Mouse (Mus musculus): ENCODE measurements around the gene Clmp. TPM values are rescaled to one million over a fixed set of nuclear protein-coding genes. Genes with fewer than 3 reads are reported as not detected.
A peak's percentile ranks its signal among the peaks of the same experiment; 100 is the strongest.
"Not testable (repeated sequence)": the region's sequence is repeated elsewhere in the genome, so short reads cannot be mapped to it uniquely, and the experiment has no call there.

The Clmp gene
- polyA plus RNA-seq, 1 experiment from 2014 or later, result 23.0 TPM

DNA sequence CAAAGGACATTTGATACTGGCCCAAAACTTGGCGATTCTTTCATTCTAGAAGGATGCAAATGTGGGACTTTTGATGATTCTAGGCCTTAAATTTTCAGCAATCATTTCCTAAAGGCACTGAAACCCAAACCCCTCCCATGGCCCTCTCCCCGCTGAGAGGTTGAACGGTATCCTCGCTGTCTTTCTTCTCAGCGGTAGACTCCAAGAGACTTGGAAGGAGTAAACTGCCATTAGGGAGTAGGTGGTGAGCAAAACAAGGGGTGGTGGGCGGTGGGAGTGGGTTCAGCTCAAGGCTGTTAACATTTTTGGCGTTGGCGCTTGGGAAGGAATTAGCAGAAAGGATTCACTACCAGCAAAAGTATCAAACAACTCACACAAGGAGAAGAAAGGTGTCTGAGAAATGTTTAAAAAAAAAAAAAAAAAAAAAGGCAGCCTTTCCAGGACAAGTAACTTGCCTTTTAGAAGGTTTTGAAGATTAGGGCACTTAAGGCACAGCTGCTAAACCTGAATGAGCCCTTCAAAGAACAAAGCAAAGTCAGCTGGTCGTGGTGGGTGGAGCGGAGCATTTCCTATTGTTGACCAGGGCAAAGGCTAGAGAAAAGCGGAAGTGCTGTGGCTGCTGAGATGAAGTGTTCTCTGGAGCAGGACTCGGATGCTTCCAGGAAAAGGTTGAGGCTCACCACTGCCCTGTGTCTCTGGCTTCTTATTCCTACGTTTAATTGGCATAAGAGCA lies 98.0 kb downstream of the Clmp start:
- 0 out of 2 replicates have a peak, but pooled peaks cover 6% of the 10 kb centered on the region for H3K4me1 ChIP-seq (replicated peaks; ENCODE audit: control insufficient read depth, insufficient read depth, low read length)
- peak overlapping the region; percentile 77 for H3K27ac ChIP-seq (ENCODE audit: low read depth, low read length)
- 29% methylated on average over 13 of the region's 13 CpGs for WGBS
- H3K4me3 ChIP-seq (ENCODE audit: low read depth, low read length), result no peak overlapping the region
- no peaks in the 10 kb centered on the region for H3K27me3 ChIP-seq (replicated peaks; ENCODE audit: control insufficient read depth, insufficient read depth, low read length)
- no peak for TF ChIP-seq CTCF (IDR thresholded peaks at IDR 0.05; ENCODE audit: low read depth)
- peak; percentile 62 for ATAC-seq
- no peaks in the 10 kb centered on the region for H3K9me3 ChIP-seq (ENCODE audit: control insufficient read depth)
- peak overlapping the region; percentile 46 for H3K4me2 ChIP-seq (replicated peaks; ENCODE audit: low read depth)
- H3K36me3 ChIP-seq (ENCODE audit: control insufficient read depth, insufficient read depth), result no peaks in the 10 kb centered on the region
- no peak overlapping the region for H3K9ac ChIP-seq (ENCODE audit: low read depth, low read length)

DNA sequence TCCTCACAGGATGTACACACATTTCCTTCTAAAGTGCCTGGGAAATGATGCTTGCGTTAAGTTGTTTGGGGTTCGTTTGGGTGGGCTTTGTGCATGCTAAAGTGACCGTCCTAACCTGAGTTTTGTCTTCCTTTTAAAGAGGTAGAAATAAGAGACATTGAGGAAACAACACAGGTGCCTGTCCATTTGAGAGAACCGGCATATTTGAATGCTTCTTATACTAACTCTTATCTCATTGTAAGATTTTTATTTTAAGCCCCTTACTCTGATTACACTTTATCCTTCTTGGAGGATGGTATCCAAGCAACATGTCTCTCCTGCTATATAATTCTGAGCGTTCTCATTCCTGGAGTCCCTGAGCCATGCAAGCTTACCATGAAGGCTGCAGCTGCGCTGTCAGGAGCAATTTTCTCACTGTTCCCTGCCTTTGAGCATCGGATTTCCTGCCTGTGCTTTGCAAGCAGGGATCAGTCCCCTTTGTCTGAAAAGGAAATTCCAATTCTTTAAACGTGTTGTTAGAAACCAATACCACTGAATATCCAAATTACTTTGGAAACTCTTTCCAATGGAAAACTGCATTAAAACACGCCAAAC lies 98.7 kb downstream of the Clmp start:
- H3K9me3 ChIP-seq (ENCODE audit: control insufficient read depth), result no peaks in the 10 kb centered on the region

DNA sequence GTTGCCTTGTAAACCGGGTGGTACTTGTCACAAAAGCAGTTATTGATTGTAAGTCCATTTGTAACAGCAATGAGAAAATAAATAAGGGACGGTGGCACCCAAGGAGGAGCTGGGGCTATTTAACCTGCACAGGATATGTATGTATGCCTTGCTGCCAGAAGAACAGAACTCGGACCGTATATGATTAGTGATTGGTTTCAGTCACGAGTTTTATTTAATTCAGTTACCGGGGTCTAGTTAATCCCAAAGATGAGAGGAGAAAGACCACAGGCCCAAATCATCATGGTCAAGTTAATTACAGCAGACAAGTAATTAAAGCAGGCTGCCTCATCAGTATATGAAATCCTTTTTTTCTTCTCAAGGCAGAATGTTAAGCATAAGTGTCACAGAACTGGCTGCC lies 99.7 kb downstream of the Clmp start:
- H3K36me3 ChIP-seq (ENCODE audit: control insufficient read depth, insufficient read depth), result no peaks in the 10 kb centered on the region
- no peak for TF ChIP-seq CTCF (IDR thresholded peaks at IDR 0.05; ENCODE audit: low read depth)
- 0 out of 2 replicates have a peak, but pooled peaks cover 6% of the 10 kb centered on the region for H3K4me1 ChIP-seq (replicated peaks; ENCODE audit: control insufficient read depth, insufficient read depth, low read length)
- no peak for ATAC-seq
- no peak overlapping the region for H3K4me3 ChIP-seq (ENCODE audit: low read depth, low read length)
- WGBS, result 80% methylated on average over 6 of the region's 6 CpGs
- H3K9me3 ChIP-seq (ENCODE audit: control insufficient read depth), result no peaks in the 10 kb centered on the region
- no peak overlapping the region for H3K27ac ChIP-seq (ENCODE audit: low read depth, low read length)
- no peak overlapping the region for H3K9ac ChIP-seq (ENCODE audit: low read depth, low read length)
- H3K4me2 ChIP-seq (replicated peaks; ENCODE audit: low read depth), result no peak overlapping the region
- H3K27me3 ChIP-seq (replicated peaks; ENCODE audit: control insufficient read depth, insufficient read depth, low read length), result no peaks in the 10 kb centered on the region

More for the DNA sequence above, 98.7 kb downstream of the Clmp start:
- Histone ChIP-seq H3K9ac (ENCODE audit: low read depth, low read length) (no peak overlapping the region), H3K36me3 (ENCODE audit: control insufficient read depth, insufficient read depth) (no peaks in the 10 kb centered on the region), H3K4me2 (replicated peaks; ENCODE audit: low read depth) (peak overlapping the region; percentile 46), H3K4me3 (ENCODE audit: low read depth, low read length) (no peak overlapping the region), H3K27ac (ENCODE audit: low read depth, low read length) (peak overlapping the region; percentile 77), H3K27me3 (replicated peaks; ENCODE audit: control insufficient read depth, insufficient read depth, low read length) (no peaks in the 10 kb centered on the region), H3K4me1 (replicated peaks; ENCODE audit: control insufficient read depth, insufficient read depth, low read length) (0 out of 2 replicates have a peak, but pooled peaks cover 6% of the 10 kb centered on the region)
- WGBS, result 24% methylated on average over 9 of the region's 9 CpGs
- no peak for ATAC-seq
- no peak for TF ChIP-seq CTCF (IDR thresholded peaks at IDR 0.05; ENCODE audit: low read depth)

DNA sequence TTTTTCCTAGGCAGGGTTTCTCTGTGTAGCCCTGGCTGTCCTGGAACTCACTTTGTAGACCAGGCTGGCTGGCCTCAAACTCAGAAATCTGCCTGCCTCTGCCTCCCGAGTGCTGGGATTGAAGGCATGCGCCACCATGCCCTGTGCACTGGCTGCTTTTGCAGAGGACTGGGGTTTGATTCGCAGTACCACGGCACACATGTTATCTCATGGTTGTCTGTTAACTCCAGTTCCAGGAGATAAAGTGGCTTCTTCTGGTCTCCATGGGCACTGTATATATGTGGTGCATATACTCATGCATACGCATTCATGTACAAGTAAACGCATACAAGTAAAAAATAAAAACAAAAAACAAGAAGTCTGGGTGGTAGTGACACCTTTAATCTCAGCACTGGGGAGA lies 101.1 kb downstream of the Clmp start:
- H3K4me1 ChIP-seq (replicated peaks; ENCODE audit: control insufficient read depth, insufficient read depth, low read length); H3K9me3 ChIP-seq (ENCODE audit: control insufficient read depth); H3K36me3 ChIP-seq (ENCODE audit: control insufficient read depth, insufficient read depth); H3K27ac ChIP-seq (ENCODE audit: low read depth, low read length); H3K9ac ChIP-seq (ENCODE audit: low read depth, low read length); H3K4me2 ChIP-seq (replicated peaks; ENCODE audit: low read depth); H3K27me3 ChIP-seq (replicated peaks; ENCODE audit: control insufficient read depth, insufficient read depth, low read length); H3K4me3 ChIP-seq (ENCODE audit: low read depth, low read length); ATAC-seq: not testable (repeated sequence)
- 90% methylated on average over 6 of the region's 6 CpGs for WGBS

DNA sequence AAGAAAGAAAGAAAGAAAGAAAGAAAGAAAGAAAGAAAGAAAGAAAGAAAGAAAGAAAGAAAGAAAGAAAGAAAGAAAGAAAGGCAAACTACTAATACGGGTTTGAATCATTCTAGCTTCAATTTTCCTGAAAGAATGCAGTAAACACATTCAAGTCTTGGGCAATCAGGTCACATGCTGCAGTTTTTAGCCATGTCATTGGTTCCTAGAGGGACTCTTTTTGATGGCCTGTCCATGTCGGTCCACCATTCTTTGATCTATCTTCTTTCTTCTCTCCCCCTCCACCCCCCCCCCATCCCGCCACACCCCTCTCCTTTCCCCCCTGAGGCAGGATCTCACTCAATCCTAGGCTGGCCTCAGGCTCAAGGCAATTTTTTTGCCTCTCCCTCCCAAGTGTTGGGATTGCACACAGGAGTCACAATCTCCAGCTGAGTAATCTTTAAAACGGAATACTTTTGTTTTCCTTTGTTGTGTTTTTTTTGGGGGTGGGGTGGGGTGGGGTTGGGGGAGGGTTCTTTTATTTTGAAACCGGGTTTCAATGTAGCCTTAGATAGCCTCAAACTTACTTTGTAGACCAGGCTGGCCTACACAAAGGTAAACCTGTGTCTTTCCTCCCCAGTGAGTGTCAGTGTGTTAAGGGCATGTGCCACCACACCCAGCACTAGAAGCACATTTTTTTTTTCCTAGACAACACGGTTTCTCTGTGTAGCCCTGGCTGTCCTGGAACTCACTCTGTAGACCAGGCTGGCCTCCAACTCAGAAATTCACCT lies 106.3 kb downstream of the Clmp start:
- Histone ChIP-seq H3K27me3 (replicated peaks; ENCODE audit: control insufficient read depth, insufficient read depth, low read length) (no peaks in the 10 kb centered on the region), H3K36me3 (ENCODE audit: control insufficient read depth, insufficient read depth) (no peaks in the 10 kb centered on the region), H3K4me3 (ENCODE audit: low read depth, low read length) (no peak overlapping the region), H3K9me3 (ENCODE audit: control insufficient read depth) (no peaks in the 10 kb centered on the region), H3K4me2 (replicated peaks; ENCODE audit: low read depth) (no peak overlapping the region), H3K4me1 (replicated peaks; ENCODE audit: control insufficient read depth, insufficient read depth, low read length) (no peaks in the 10 kb centered on the region), H3K9ac (ENCODE audit: low read depth, low read length) (no peak overlapping the region), H3K27ac (ENCODE audit: low read depth, low read length) (no peak overlapping the region)
- 74% methylated on average over 6 of the region's 6 CpGs for WGBS
- ATAC-seq, result no peak
- no peak for TF ChIP-seq CTCF (IDR thresholded peaks at IDR 0.05; ENCODE audit: low read depth)

DNA sequence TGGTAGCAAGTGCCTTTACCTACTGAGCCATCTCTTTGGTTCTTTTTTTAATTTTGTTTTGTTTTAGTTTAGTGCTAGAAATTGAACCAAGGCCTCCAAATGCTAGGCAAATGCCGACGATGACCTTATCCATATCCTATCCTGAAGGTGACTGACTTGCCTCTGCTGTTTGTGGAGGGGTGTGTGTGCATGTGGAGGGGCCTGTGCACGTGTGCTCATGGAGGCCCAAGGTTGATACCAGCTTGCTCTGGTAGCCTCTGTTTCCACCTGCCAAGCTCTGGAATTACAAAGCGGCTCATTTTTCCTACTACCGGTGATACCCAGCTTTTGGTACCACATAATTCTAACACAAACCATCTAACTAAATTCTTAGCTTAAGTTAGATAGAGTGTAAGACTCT lies 107.8 kb downstream of the Clmp start:
- Histone ChIP-seq H3K4me3 (ENCODE audit: low read depth, low read length) (no peak overlapping the region), H3K27me3 (replicated peaks; ENCODE audit: control insufficient read depth, insufficient read depth, low read length) (no peaks in the 10 kb centered on the region), H3K4me1 (replicated peaks; ENCODE audit: control insufficient read depth, insufficient read depth, low read length) (peaks cover 1% of the 10 kb centered on the region; the same call in 1 of the 2 replicates), H3K4me2 (replicated peaks; ENCODE audit: low read depth) (no peak overlapping the region), H3K9ac (ENCODE audit: low read depth, low read length) (no peak overlapping the region), H3K27ac (ENCODE audit: low read depth, low read length) (no peak overlapping the region), H3K36me3 (ENCODE audit: control insufficient read depth, insufficient read depth) (no peaks in the 10 kb centered on the region), H3K9me3 (ENCODE audit: control insufficient read depth) (no peaks in the 10 kb centered on the region)
- WGBS, result 92% methylated on average over 5 of the region's 5 CpGs
- TF ChIP-seq CTCF (IDR thresholded peaks at IDR 0.05; ENCODE audit: low read depth), result no peak
- ATAC-seq, result no peak
